Mouse (Mus musculus) cerebral cortex, adult 2 months (tissue): ENCODE results near the gene D330045A20Rik.

Experiments
- WGBS: fragments of 180-500 bp; shearing (Covaris S2); methylation state at CpG from one replicate; pipeline ENCODE4 v1.1.7; 2018; 5-methylcytosine and 5-hydroxymethylcytosine counted together

Gene D330045A20Rik

GRCm38 (mm10) chrX:139578649-139579278 lies 98.6 kb downstream of the D330045A20Rik start:
- 80% methylated on average over 6 of the region's 6 CpGs for WGBS

- WGBS = 22% methylated on average over 4 of the region's 4 CpGs
These were observed 103.4 kb downstream of the D330045A20Rik start for GRCm38 (mm10) chrX:139583616-139584015.

GRCm38 (mm10) chrX:139586676-139587075 lies 106.5 kb downstream of the D330045A20Rik start:
- 79% methylated on average over 2 of the region's 2 CpGs for WGBS

- 88% methylated on average over 6 of the region's 6 CpGs for WGBS
These were observed 116.2 kb downstream of the D330045A20Rik start for GRCm38 (mm10) chrX:139596404-139596803.
